Mouse (Mus musculus) adrenal gland, adult (tissue): Measurements from ENCODE around the gene Gm12248.

Source experiments
- DNase-seq, 2 experiments: peaks; one replicate each; pipeline ENCODE4 v3.0.0; 2022 to 2023; ENCODE audit warnings: low spot score in 1 of 2; ENCODE audit not compliant: inconsistent age in 2 of 2

Gm12248 gene

GRCm38 (mm10) chr11:58039027-58039426 is 53.9 kb downstream of the Gm12248 start:
- peak; percentile 26 to 75 for DNase-seq

- DNase-seq = no peak
Measured at GRCm38 (mm10) chr11:58033635-58034034, 59.3 kb downstream of the Gm12248 start.

GRCm38 (mm10) chr11:58031176-58031575 is 61.8 kb downstream of the Gm12248 start:
- no peak for DNase-seq

DNA sequence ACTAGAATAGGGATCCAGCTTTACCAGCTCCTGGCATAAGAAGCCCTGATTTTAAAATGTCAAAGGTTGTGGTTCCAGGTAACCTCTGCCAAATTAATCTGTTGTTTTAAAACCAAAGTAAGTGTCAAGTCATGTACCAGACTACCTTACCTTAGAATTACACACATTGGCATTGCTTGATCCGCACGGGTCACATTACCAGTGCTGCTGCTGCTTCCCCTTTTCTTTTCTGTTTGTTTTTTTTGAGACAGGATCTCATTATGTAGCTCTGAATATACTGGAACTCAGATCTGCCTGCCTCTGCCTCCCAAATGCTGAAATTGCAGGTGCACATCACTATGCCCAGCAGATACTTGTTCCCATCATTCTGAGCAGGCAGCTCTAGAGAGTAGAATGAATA is 63.1 kb downstream of the Gm12248 start:
- no peak for DNase-seq

DNA sequence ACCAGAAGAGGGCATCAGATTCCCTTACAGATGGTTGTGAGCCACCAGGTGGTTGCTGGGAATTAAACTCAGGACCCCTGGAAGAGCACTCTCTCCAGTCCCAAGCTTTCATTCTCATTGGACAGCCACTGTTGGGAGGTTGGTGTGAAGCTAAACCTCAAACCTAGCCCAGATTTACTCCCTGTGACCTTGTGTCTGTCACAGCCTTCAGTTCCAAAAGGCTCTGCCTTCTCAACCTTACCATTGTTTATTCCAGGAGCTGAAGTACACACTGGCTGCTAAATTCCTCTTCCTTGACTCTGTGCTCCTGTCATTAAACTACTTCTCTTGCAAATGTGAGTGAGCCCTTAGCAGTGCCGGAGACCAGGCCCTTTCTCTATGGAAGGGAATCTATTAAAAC is 64.0 kb downstream of the Gm12248 start:
- DNase-seq = no peak

- DNase-seq = no peak
Measured at GRCm38 (mm10) chr11:58026860-58027259, 66.1 kb downstream of the Gm12248 start.

DNA sequence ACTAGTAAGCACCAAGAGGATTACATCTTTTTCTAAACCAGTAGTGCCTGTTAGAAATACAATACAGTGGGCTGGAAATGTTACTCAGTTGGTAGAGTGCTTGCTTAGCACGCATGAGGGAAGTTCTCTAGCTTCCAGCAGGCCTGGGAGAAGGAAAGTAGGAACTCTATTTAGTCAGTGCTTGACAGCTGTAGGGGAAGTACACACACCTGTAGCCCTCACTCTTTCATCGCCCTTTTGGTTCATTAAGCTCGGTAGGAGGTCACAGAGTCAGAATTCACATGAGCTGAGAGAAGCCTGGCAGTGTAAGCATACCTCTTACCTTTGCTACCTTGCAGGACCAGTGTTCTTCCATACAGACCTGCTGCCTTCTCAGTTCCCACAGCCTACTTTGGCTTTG is 66.6 kb downstream of the Gm12248 start:
- DNase-seq = no peak

GRCm38 (mm10) chr11:58025881-58026280 is 67.1 kb downstream of the Gm12248 start:
- no peak for DNase-seq

GRCm38 (mm10) chr11:58024671-58025070 is 68.3 kb downstream of the Gm12248 start:
- no peak for DNase-seq

DNA sequence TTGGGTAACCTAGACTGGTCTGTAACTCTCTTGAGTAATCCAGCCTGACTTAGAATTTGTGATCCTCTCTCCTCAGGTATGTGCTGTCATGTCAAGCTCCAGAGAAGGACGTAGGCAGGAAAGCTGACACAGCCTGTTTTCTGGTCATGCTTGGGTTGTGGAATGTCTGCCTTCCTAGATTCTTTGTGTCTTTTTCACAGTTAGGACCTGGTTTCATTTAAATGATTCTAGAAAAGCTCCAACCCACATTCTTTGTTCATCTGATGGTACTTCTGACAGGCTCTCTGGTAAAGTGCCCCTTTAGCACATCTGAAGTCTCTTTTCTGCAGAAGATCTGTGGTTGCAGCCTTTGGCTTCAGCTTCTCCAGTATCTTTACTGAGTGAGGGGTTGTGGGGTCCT is 68.7 kb downstream of the Gm12248 start:
- DNase-seq = no peak

- no peak for DNase-seq
Measured at GRCm38 (mm10) chr11:58021618-58022017, 71.3 kb downstream of the Gm12248 start.

DNA sequence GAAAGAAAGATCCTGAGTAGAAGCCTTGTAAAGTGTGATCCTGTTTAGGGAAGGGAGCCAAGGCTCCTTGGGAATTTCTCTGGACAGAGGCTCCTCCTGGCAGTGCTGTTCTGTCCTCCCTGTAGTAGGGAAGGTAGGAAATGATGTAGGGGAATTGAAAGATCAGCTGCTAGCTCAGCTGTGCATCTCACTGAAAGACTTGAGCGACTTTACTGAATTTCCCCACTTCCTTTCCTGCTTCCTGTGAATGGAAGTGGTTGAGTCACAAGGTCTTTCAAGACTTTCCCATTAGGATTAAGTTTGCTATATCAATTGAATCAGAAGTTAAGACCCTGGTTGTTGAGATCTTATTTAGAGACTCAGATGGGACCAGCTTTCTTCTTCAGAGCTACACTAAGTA is 71.8 kb downstream of the Gm12248 start:
- no peak for DNase-seq

- DNase-seq = no peak
Measured at GRCm38 (mm10) chr11:58018701-58019100, 74.2 kb downstream of the Gm12248 start.

DNA sequence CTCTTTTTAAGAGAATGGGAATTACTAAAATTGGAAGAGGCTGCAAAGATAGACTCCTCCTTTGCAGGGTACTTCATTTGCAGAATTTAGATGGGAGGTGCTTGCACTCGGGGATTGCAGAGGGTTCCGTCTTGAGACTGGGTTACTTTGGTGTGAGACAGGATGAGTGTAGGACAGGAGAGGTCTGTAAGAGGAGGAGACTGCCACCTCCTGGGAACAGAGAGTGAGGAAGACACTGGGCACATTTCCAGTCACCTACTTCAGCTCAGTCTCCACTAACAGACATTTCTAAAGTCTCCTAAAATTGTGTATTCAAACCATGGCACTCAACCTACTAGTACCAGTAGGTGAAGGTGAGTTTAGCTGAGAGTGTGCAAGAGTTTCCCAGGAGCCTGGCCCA is 74.6 kb downstream of the Gm12248 start:
- peak; percentile 51 to 80 for DNase-seq

DNA sequence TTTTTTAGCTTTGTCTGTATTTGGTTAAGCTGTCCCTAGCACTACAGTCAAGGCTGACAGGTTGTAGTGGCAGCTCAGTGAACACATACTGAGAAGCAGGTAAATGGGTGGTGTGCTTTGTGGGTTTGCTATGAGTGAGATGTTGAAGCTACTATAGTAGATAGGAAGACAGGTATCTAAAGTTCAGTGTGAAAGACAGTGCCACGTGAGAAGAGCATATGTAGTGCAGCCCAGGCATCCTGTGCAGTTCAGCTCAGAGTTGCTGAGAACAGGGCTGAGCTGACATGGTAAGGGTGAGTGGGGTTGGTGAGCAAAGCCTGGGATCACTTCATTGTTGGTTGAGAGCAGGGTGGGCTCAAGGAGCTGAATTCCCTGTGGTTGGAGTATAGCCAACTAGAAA is 75.5 kb downstream of the Gm12248 start:
- no peak for DNase-seq

DNA sequence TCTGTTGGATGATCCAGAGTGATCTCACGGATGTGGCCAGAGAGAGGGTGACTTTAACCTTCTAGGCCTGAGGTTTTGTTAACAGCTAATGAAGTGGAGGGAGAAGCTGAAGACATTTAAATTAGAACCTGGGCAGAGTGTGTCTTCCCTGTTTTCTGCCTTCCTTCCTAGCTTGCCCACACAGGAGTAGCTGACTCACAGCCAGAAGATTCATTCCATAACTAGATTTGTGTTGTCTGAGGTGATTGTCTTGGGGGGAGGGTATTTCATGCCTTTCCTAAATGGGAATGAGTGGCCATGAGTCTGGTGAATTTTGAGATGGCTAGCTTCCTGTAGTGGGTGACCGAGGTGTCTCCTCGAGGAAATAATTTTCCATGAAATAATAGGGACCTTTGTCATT is 76.6 kb downstream of the Gm12248 start:
- no peak for DNase-seq

- DNase-seq = no peak
Measured at GRCm38 (mm10) chr11:58015339-58015738, 77.6 kb downstream of the Gm12248 start.

GRCm38 (mm10) chr11:58014604-58015003 is 78.3 kb downstream of the Gm12248 start:
- DNase-seq = peak in 1 of 2 experiments; percentile 19
